Mouse (Mus musculus): Measurements from ENCODE around the gene Gm10778. TPM values are rescaled to one million over a fixed set of nuclear protein-coding genes. Genes with fewer than 3 reads are reported as not detected.
"Not testable (repeated sequence)": the region's sequence is repeated elsewhere in the genome, so short reads cannot be mapped to it uniquely, and the experiment has no call there.

Gene Gm10778
- total RNA-seq, 2 experiments from 2014 or later, result 3.4 to 5.4 TPM

DNA sequence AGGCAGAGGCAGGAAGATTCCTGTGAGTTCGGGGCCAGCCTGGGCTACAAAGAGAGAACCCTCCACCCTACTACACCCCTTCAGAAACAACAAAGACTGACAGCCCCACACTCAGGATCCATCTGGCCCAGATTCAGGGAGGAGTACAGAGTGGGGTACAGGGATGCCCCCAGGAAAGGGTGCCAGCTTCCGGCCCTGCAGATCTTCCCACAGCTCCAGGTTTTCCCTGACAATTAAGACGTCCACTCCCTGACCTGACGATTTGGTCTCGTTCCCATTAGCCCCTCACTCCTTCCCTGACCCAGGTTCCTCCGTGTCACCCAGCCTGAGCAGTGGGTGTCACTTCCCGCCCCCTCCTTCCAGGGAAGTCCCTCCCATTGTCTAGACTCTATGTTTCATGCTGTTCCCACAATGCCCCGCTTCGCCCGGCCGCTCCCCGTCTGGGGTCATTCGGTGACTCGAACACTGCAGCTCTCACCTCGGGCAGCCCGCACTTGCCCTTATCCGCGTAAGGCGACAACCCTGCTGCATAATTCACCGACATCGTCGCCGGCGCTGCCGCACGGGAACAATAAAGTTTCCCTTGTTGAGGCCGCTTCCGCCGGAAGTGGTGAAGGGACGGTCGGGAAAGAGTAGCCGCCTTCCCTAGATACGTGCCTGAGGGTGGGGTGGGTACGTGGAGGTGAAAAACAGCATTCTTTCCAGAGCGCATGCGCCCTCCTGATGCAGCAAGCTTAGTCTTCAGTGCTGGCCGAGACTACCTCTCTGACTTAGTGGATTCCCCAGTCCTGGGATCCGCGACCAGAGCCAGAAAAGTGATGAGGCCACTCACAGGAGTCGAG lies 21.6 kb upstream of the Gm10778 start, which contains the start of gene Sirt6:
Sirt6 (minus strand) TSS at position 804 of the 842 bp plus-strand sequence.
- peak; percentile 87 for ATAC-seq (ENCODE audit: poor library complexity, severe bottlenecking)

DNA sequence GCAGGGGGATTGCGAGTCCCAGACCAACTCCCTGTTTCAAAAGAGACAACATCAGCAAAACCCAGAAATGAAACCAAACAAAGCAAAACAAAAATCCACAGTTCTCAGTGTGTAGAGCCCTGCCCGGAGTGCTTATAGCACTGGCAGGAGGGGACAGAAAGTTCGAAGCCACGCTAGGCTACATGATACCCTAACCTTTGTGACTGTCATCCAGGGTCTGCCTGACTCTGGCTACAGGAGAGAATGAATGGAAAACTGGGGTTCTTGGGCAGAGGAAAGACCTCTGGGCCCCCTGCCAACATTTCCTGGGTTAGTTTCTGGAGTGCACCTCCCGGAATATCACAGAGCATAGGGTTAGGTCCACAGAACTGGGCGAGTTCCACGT lies 21.0 kb upstream of the Gm10778 start:
- ATAC-seq (ENCODE audit: poor library complexity, severe bottlenecking), result peak; percentile 43; the same call in 1 of the 2 replicates

DNA sequence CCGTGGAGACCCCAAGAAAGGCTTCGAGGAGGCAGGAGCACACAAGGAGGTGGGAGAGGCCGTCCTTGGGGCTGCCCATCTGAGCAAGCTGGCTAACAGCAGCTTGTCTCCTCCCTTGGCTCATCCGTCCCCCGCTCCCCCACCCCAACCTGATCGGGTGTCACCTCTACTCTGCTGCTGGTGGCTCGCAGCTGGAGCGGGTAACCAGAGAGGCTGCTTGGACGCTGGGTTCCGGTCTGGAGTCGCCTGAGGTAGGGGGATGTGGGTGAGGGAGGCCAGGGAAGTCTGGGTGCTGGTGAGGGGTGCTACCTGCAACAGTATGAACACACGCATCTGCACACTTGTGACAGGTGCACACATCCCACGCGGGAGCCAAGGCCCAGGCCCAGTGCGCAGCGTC lies 20.5 kb upstream of the Gm10778 start, which contains the start of gene Ankrd24:
Ankrd24 (plus strand) TSS at position 151 of the 400 bp plus-strand sequence.
- ATAC-seq (ENCODE audit: poor library complexity, severe bottlenecking), result no peak

DNA sequence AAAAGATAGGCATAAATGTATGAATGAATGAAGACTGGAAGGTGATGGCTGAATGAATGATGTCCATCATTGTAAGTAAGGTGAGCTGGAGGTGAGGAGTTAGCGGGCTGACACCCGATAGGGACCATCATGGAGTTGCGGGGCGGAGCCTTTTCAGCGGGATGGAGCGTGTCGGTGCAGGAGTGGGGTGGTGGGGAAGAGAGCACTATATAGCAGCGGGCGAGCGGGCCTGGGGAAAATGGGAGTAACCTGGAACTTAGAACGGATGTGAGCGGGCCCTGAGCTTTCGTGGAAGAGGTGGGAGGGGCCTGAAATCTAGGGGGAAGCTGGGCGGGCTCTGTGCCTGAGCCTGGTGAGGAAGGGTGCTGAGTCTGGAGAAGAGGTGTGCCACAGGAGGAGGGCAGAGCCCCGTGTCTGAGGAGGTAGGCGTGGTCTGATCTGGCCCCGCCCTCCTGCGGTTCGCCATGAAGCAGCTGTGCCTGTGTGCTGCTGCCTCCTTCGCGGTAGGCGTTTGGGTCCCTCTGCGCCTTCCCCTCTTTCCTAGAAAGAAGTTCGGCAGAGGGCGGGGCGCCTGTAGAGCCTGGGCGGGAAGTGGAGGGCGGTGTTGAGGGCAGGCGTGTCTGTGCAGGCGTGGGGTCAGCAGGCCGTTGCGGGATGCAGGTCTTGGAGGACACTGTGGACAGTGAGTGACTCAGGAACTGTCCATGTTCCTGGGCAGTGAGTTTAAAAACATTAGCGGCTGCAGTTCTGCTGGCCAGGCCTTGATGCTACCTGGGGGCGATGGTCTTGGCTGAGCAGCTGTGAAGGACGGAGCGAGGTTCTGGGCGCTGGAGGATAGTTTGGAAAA lies 15.4 kb upstream of the Gm10778 start:
- peak; percentile 96 for ATAC-seq (ENCODE audit: poor library complexity, severe bottlenecking)

DNA sequence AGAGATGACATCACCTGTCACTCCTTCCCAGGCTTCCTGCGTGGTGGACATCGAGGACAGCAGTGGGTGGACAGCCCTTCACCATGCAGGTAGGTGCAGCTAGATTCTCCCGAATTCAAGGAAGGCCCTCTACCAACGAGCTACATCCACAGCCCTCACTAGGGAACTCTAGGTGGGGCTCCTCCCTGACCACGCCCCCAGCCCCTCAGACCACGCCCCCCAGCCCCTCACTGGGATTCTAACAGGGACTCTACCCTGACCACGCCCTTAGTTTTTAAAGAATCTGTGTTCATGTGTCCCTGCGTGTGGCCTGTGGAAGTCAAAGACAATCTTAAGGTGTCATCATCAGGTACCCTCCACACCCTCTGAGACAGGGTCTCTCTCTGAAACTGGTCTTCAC lies 12.5 kb upstream of the Gm10778 start:
- ATAC-seq (ENCODE audit: poor library complexity, severe bottlenecking), result no peak

DNA sequence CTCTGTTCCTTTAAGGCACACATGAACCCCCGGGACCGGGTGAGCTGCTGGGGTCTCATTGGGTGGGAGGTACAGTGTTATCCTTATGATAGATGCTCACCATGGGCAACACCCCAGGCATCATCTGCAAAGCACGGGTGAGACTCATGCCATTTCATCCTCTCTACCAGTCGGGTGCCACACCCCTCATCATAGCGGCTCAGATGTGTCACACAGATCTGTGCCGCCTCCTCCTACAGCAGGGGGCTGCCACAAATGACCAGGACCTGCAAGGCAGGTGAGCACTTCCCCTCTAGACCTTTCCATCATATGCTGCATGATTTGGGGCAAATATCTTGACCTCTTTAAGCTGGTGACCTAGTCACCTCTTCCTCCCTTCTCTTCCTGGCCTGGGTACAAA lies 10.8 kb upstream of the Gm10778 start:
- ATAC-seq (ENCODE audit: poor library complexity, severe bottlenecking), result no peak

DNA sequence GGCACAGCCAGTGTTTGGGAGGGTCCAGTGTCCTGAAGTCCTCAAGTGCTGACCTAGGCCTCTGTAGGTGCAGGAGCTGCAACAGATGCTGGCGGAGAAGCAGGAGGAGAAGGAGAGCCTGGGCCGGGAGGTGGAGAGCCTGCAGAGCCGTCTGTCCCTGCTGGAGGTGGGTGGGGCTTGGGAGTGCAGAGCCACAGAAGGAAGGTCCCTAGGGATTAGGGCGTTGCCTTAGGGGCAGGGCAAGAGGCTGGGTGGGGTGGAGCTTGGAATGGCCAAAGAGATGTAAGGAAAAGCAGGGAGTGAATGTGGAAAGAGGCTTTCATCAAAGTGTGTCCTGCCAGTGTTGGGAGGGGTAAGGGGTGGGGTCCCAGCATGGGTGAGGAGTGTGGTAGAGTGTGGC lies 8.0 kb upstream of the Gm10778 start:
- not testable (repeated sequence) for ATAC-seq (ENCODE audit: poor library complexity, severe bottlenecking)

DNA sequence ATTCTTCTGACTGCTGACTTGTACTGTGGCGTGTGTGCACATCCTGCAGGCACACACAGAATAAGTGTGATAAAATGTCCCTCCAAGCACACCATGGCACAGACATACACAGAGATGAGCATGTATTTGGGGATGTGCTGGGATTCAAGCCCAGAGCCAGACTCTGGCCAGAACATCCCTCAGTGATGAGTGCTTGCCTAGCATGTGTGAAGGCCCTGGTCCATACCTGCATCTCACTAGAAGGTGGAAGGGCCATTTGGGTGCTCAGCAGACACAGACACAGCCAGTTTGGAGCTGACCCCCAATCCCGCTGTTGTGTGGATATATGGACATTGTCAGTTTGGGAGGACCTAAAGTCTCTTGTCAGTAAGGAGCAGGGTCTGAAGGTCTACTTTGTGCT lies 7.3 kb upstream of the Gm10778 start:
- ATAC-seq (ENCODE audit: poor library complexity, severe bottlenecking), result no peak

DNA sequence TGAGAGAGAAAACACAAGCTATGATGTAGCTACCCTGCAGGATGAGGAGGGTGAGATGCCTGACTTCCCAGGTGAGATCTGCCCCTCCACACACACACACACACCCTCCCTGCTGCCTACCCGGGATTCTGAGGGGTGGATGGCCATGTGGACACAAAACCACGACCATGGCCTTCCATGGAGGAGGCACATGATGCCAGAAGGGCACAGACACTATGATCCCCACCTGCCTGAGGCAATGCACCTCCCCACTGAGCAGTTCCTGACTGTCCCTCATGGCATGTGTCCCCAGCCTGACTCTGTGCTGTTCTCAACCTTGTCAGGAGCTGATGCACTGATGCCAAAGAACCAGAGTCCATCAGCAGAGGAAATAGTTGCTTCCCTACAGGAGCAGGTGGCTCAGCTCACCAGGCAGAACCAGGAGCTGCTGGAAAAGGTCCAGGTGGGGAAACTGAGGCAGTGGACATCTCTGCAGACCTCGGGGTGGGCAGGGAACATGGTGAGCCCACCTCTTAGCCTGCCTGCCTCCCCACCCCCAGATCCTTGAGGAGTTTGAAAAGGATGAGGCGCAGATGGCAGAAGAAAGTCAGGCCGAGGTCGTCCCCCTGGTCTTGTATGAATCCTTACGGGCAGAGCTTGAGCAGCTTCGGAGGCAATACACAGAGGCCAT lies 6.7 kb upstream of the Gm10778 start:
- ATAC-seq (ENCODE audit: poor library complexity, severe bottlenecking), result no peak

DNA sequence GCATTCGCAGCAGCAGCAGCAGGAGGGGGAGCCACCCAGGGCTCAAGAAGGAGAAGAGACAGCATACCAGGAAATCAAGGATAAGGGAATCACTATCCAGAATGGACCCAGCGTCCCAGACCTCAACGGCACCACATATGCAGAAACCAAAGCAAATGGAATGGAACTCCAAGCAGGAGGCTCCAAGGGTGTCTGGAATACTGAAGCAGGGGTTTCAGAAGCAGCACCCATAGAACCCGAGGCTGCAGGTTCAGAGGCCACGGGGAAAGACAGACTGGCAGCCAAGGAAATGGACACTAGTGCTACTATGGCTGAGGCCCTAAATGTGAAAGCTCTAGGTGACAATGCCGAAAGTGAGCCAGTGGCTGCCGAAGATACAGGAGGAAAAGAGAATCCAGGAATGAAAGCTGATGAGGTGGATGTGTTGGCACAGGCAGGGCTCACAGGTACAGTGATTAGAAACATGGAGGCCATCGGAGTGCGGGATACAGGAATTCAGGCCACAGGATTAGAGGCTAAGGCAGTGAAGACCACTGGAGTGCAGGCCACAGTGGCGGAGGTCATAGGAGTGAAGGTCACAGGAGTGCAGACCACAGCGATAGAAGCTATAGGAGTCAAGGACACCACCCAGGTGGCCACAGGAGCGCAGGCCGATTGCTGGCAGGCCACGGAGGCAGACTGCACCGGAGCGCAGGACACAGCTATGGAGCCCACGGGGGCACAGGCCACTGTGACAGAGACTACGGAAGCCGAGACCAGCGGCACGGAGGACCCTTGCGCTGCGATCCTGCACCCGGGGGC lies 6.0 kb upstream of the Gm10778 start:
- ATAC-seq (ENCODE audit: poor library complexity, severe bottlenecking), result no peak

DNA sequence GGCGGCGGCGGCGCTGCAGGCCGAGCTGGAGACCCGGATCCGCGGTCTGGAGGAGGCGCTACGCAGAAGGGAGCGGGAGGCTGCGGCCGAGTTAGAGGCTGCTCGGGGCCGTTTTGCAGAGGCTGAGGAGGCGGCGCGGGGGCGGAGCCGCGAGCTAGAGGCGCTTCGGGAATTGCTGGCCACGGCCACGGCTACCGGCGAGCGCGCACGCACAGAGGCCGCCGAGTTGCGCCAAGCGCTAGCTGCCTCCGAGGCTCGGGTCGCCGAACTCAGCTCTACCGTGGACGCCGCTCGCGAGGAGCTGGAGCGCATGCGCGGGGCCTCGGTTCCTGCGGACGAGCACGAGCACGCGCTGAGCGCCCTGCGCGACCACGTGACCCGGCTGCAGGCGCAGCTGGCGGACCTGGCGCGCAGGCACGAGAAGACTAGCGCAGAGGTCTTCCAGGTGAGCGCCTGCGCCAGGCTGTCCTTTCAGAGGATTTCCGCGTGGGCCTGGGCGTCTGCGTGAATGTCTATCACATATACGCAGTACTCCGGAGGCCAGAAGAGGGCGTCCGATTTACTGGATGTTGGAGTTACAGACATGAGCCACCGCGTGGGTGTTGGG lies 5.3 kb upstream of the Gm10778 start:
- ATAC-seq (ENCODE audit: poor library complexity, severe bottlenecking), result peak; percentile 91

DNA sequence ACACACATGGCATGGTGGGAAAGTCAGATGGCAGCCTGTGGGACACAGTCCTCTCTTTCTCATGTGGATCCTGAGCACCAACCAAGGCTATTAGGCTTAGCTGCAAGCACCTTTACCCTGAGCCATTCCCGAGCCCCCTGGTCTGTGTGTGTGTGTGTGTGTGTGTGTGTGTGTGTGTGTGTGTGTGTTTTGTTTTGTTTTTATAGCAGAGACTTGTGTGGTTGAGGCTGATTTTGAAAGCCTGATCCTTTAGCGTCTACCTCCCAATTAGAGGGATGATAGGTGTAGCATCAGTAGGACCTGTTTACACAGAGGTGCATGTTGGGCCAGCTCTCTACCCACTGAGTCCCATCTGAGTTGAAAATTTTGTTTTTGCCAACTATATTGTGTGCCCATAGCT lies 4.7 kb upstream of the Gm10778 start:
- no peak for ATAC-seq (ENCODE audit: poor library complexity, severe bottlenecking)

DNA sequence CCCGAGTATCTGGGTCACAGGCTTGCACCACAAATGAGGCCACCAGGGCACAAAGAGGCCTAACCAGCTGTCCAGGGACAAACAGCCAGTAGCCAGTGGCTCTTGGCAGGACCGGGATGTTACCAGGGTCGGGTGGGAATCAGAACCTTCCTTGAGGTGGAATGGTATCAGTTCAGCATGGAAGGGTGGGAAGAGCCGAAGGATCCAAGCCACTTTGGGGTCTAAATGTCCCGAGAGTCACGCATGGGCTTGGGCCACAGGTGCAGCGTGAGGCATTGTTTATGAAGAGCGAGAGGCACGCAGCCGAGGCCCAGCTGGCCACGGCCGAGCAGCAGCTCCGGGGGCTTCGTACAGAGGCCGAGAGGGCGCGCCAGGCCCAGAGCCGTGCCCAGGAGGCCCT lies 4.1 kb upstream of the Gm10778 start:
- no peak for ATAC-seq (ENCODE audit: poor library complexity, severe bottlenecking)

DNA sequence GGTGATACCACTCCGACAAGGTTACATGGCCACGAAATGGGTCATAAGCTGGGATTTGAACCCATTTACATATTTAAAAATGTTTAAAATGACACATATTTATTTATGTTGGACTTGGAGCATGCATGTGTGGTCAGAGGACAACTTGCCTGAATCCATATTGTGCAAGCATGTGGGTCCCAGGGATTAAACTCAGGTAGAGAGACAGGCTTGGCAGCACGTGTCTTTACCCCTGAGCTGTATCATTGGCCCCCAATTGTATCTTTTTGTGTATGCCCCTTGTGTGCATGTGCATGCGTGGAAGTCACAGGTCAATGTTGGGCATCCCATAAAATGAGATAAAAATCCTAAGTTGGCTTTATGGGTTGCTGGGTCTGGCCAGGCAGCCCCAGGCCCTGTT lies 3.5 kb upstream of the Gm10778 start:
- no peak for ATAC-seq (ENCODE audit: poor library complexity, severe bottlenecking)

DNA sequence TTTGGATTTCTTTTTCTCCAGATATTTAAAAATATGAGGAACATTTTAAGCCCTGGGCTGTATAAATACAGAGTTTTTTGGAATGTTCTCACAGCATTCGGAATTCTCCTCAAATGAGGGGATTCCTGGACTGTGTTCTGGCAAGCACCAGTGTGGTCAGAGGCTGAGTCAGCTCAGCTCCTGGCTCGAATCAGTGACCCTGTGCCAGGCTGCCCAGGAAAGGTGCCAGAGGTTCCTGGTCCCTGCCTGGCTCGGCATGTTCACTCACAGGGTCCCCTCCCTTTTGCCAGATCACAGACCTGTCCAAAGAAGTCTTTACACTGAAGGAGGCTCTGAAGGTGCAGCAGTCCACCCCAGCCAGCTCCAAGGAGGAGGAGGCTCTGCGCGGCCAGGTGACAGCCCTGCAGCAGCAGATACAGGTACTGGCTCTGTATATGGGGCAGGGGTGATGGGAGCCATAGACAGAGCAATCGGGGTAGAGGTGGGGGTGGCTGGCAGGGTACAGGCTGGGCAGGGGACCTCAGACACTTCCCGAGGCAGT lies 2.8 kb upstream of the Gm10778 start:
- ATAC-seq (ENCODE audit: poor library complexity, severe bottlenecking), result no peak

DNA sequence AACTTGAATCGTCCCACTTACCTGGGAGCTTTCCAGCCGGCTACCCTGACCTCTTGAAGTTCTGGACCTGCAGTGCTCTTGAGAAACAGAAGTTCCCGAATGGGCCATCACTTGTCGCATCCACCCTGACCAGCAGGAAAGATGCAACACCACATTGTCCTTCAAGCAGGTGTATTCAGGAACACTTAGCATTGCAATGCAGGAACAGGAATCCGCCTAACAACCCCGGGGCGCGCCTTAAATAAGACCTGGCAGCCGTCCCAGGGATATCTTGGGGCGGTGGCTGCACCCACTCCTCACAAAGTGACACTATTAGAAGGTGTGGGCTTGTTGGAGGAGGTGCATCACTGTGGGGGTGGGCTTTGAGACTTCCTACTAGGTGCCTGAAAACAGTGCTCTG lies 6.3 kb downstream of the Gm10778 start:
- ATAC-seq (ENCODE audit: poor library complexity, severe bottlenecking), result no peak

DNA sequence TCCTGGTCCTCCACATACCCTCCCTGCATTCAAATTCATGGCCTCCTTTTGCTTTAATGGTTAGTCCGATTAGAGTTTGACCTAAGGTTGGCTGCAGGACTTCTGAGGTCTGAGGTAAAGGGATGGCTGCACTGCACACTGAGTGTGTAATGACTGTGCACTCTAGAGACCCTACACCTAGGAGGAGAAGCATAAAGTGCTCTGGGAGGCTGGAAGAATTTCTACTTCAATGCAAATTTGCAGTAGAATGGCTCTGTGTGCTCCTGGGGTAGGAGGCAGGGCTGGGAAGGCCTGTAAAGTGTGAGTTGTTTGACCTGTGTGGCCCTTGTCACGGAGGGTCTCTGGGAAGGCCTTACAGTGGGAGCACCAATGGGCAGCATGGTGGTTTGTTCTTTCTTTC lies 7.3 kb downstream of the Gm10778 start:
- no peak for ATAC-seq (ENCODE audit: poor library complexity, severe bottlenecking)

DNA sequence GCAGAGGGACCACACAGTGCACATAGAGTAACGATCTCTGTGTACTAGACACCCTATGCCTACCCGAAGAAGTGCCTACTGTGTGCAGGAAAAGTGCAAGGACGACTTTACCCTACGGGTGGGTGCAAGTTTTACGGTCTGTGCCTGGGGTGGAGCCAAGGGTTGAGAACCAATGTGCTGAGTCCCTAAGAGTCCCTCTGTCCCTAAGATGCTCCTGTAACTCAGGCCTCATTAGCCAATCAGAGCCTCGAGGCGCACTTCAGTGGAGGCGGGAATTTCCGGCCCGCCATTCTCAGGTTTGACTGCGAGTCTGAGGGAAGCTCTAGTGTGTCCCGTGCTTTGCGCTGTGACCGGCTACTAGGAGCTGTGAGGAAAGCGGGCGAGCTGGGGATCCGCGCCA lies 38.3 kb downstream of the Gm10778 start:
- not testable (repeated sequence) for ATAC-seq (ENCODE audit: poor library complexity, severe bottlenecking)

DNA sequence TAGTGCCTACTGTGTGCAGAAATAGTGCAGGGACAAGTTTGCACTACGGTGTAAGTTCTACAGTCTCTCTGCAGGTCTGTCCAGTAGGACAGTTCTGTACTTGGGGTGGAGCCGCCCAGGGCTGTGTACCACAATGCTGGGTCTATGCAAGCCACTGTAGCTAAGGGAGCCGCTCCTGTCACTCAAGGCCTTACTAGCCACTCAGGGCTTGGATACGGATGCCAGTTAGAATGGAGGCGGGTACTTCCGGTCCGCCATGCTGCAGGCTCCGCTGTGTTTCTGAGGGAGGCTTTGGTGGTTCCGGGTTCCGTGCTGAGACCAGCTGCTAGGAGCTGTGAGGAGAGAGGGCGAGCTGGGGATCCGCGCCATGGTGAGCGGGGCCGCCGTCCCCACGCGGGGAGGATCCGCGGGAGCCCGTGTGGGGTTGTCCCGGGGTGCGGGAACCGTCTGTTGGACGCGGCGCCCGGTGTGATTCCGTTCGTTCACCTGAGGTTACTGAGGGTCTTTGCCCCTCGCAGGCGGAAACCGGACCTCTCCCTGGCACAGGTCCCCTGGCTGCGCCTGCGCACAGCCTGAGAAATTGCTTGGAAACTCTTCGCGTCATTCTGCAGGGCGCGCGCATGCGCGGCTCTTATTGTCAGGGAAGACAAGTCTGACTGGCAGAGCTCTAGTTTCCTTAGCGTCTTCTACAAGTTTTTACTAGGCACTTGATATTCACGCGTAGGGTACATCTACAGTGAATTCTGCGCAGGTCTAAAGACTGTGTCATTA lies 55.9 kb downstream of the Gm10778 start, which contains the start of gene Zfp433:
Zfp433 (plus strand) TSS at position 295 of the 771 bp plus-strand sequence.
- ATAC-seq (ENCODE audit: poor library complexity, severe bottlenecking), result peak; percentile 98
